Mouse (Mus musculus) midbrain, embryonic 15.5 days (tissue): ENCODE data around the gene Acod1. TPM values are rescaled to one million over a fixed set of nuclear protein-coding genes. Genes with fewer than 3 reads are reported as not detected.
A peak's percentile ranks its signal among the peaks of the same experiment; 100 is the strongest.

ENCODE experiments used
- ATAC-seq: fragments of 200-750 bp; cut with Nextera tagmentation; replicated peaks from 2 replicates; pipeline ENCODE4 v1.8.0; 2017; ENCODE audit warnings: moderate TSS enrichment
- H3K27ac ChIP-seq: fragments of 300-500 bp; sonication (generic); 2 replicates; pipeline ENCODE4 v1.5.1; 2015; ENCODE audit warnings: mild to moderate bottlenecking, inconsistent platforms
- H3K27me3 ChIP-seq: fragments of 300-500 bp; sonication (generic); replicated peaks from 2 replicates; pipeline ENCODE4 v1.6.1; 2015; ENCODE audit warnings: inconsistent platforms
- H3K36me3 ChIP-seq: fragments of 300-500 bp; sonication (generic); replicated peaks from 2 replicates; pipeline ENCODE4 v1.6.1; 2015; ENCODE audit warnings: inconsistent platforms
- H3K4me1 ChIP-seq: fragments of 300-500 bp; sonication (generic); 2 replicates; pipeline ENCODE4 v1.6.1; 2015; ENCODE audit warnings: inconsistent platforms
- H3K4me2 ChIP-seq: fragments of 300-500 bp; sonication (generic); 2 replicates; pipeline ENCODE4 v1.6.1; 2015; ENCODE audit warnings: inconsistent platforms, mild to moderate bottlenecking, moderate library complexity
- H3K4me3 ChIP-seq: fragments of 300-500 bp; sonication (generic); 2 replicates; pipeline ENCODE4 v1.5.1; 2015; ENCODE audit warnings: mild to moderate bottlenecking, inconsistent platforms
- H3K9ac ChIP-seq: fragments of 300-500 bp; sonication (generic); 2 replicates; pipeline ENCODE4 v1.6.1; 2015; ENCODE audit warnings: mild to moderate bottlenecking, inconsistent platforms
- H3K9me3 ChIP-seq: fragments of 300-500 bp; sonication (generic); 2 replicates; pipeline ENCODE4 v1.6.1; 2016; ENCODE audit warnings: inconsistent platforms
- WGBS: fragments of 180-500 bp; shearing (Covaris S2); methylation state at CpG from one replicate; pipeline ENCODE4 v1.1.7; 2015; ENCODE audit warnings: mixed read lengths; 5-methylcytosine and 5-hydroxymethylcytosine counted together
- polyA plus RNA-seq: library from polyadenylated mRNA; unstranded; fragments of >200 nt; fragmentation: Nextera tagmentation; extraction: Ambion mirVana; gene quantifications from 2 replicates; pipeline ENCODE4 v1.2.1, GENCODE M21; 2015

Acod1 gene
- polyA plus RNA-seq, 1 experiment from 2014 or later: not detected

DNA sequence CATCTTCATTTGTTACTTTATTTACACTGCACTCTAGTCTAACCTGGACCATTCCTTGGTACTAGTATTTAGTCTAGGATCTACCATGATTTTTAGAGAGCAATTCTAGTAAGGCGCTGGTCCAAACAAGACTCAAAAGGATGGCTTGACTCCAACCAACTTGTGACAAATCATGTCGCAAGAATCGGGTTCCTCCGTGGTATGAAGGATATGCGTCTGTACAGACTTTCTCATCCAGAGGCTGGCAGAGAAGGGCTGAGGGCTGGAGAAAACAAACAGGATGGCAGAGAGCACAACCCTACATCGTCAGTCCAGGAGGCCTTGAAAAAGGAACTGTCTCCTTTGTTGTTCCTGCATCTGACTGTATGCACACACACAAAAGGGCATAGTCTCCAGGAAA, 49.8 kb downstream of the Acod1 start:
- Histone ChIP-seq H3K4me1 (peaks cover 31% of the 10 kb centered on the region), H3K27me3 (no peaks in the 10 kb centered on the region), H3K9me3 (no peaks in the 10 kb centered on the region), H3K36me3 (no peaks in the 10 kb centered on the region), H3K4me2 (0 out of 2 replicates have a peak overlapping the region, but pooled peaks have one; percentile 8), H3K9ac (no peak overlapping the region), H3K4me3 (no peak overlapping the region), H3K27ac (no peak overlapping the region)
- no peak for ATAC-seq
- 83% methylated on average over 6 of the region's 6 CpGs for WGBS

DNA sequence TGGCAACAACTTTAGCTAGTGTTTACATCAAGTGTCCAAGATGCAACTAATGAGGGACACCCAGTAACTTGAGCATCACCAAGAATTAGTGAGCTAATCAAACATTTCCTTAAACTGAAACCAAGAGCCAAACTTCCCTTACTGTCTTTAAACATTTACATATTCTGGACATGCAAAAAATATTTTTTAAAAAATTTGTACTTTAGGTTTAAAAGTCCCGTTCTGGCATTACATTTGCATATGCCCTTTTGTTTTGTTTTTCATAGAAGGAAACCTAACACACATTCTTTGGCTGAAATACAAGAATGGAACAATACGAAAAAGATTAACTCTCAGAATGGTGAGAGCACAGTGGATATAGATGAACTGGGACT, 51.4 kb downstream of the Acod1 start:
- Histone ChIP-seq H3K4me3 (peak overlapping the region; percentile 97), H3K4me1 (peaks cover 31% of the 10 kb centered on the region), H3K4me2 (peak overlapping the region; percentile 83), H3K9me3 (no peaks in the 10 kb centered on the region), H3K27me3 (no peaks in the 10 kb centered on the region), H3K9ac (peak overlapping the region; percentile 98), H3K36me3 (no peaks in the 10 kb centered on the region), H3K27ac (peak overlapping the region; percentile 98)
- WGBS: 1% methylated on average over 2 of the region's 2 CpGs
- ATAC-seq: no peak

DNA sequence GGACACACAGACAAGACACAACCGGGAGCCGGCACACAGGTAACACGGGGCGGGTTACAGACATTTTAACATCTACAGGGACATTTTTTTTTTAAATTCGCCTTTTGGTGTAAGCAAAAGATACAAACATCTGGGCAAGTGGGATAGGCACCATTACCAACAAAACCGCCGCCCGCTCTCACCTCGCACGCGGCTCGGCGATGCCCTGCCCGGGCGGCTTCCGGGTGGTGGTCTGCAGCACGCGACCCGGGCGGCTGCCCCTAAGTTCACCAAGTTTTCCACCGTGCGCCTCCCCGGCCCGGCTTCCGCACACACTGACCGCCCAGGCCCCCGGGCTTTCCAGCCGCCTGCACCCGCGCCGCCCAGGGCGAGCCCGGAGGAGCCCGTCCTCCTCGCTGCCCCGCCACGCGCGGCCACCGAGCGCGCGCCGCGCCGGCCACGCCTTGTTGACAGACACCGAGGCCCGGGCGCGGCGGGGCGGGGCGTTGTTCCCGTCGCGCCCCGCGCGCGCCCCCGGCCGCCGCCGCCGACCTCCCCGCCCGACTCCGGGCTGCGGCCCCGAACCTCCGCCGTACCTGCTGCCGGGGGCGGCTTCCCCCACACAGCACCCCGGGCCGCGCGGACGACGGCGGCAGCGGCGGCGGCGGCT, 51.9 kb downstream of the Acod1 start:
- Histone ChIP-seq H3K9me3 (no peaks in the 10 kb centered on the region), H3K27me3 (no peaks in the 10 kb centered on the region), H3K4me3 (peak overlapping the region; percentile 97), H3K4me1 (peaks cover 30% of the 10 kb centered on the region), H3K36me3 (no peaks in the 10 kb centered on the region), H3K9ac (peak overlapping the region; percentile 98), H3K27ac (peak overlapping the region; percentile 98), H3K4me2 (peak overlapping the region; percentile 83)
- ATAC-seq: peak; percentile 87
- 2% methylated on average over 69 of the region's 86 CpGs for WGBS

DNA sequence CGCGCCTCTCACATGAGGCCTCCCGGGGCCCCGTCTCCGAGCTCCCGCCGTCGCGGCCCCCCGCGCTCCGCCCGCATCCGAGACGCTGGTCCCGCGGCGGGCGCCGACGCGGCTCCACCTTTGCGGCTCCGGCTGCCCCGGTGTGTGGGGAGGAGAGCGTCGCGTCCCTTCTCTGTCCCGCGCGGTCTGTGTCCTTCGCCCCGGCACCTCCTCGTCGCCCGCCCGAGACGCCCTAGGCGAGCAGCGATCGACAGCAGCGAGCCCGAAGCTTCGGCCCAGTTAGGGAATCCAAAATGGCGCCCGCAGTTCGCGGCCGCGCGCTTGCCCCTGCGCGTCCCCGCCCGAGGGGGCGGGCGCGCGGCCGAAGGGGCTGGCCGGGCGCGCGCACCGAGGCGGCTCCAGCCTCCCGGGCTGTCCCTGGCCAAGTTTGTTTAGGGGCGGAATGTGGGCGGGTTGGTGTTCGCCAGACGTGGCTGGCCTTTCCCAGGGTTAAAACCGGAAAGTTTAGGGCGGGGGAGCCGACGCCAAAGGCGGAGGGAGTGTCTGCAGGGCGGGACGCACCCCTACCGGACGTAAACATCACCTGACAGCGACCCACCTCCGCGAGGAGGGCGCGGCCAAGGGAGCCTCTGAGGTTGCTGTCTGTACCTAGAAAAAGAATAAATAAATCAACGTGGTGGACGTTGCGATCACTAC, 52.6 kb downstream of the Acod1 start, which contains the start of gene Fbxl3:
Gene Fbxl3 (minus strand): TSS at position 329 of the 696 bp plus-strand sequence.
- H3K27ac ChIP-seq: peak within 1 kb of the TSS; percentile 98
- no peaks in the 10 kb centered on the region for H3K9me3 ChIP-seq
- H3K4me3 ChIP-seq: peak within 1 kb of the TSS; percentile 97
- H3K4me2 ChIP-seq: peak within 1 kb of the TSS; percentile 83
- no peaks in the 10 kb centered on the region for H3K36me3 ChIP-seq
- H3K4me1 ChIP-seq: peaks cover 28% of the 10 kb centered on the region
- ATAC-seq: peak; percentile 85
- no peaks in the 10 kb centered on the region for H3K27me3 ChIP-seq
- peak within 1 kb of the TSS; percentile 98 for H3K9ac ChIP-seq
- under 1% methylated on average over 88 of the region's 88 CpGs for WGBS

DNA sequence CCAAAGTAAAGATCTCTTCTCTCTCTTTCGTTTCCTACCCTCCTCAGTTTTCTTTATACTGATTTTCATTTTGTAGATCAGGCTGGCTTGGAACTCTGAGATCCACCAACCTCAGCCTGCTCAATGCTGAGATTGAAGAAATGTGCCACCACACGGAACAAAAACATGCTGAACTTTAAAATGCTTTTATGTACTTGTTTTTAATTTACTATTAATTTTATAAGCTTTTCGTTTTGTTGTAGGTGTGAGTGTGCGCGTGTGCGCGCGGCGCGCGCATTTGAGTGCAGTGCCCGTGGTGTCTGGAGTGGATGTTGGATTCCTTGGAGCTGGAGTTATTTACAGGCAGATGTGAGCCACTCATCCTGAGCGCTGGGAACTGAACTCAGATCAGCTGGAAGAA, 53.5 kb downstream of the Acod1 start:
- WGBS: 83% methylated on average over 13 of the region's 13 CpGs
- Histone ChIP-seq H3K9me3 (no peaks in the 10 kb centered on the region), H3K4me1 (peaks cover 24% of the 10 kb centered on the region), H3K4me3 (no peak overlapping the region), H3K9ac (no peak overlapping the region), H3K4me2 (no peak overlapping the region), H3K27ac (no peak overlapping the region), H3K36me3 (no peaks in the 10 kb centered on the region), H3K27me3 (no peaks in the 10 kb centered on the region)
- ATAC-seq: no peak

DNA sequence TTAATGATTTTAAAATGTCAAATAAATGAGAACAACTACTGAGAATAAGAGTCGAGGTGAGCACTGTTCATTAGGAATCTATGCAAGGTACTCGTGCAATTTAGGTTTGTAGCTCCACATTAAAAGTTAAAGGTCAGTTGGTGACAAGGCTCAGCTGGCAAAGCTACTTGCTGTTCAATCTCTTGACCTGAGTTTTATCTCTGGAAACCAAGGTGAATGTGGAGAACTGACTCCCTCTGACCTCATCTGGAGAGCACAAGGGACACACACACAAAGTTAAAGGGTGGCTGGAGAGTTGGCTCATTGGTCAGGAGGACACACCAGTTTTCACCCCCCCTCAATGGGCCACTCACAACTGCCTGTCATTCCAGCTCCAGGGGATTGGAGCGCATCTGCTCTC, 54.4 kb downstream of the Acod1 start:
- no peaks in the 10 kb centered on the region for H3K9me3 ChIP-seq
- H3K4me1 ChIP-seq: peaks cover 17% of the 10 kb centered on the region
- H3K36me3 ChIP-seq: no peaks in the 10 kb centered on the region
- H3K9ac ChIP-seq: no peak overlapping the region
- ATAC-seq: no peak
- no peak overlapping the region for H3K4me2 ChIP-seq
- no peaks in the 10 kb centered on the region for H3K27me3 ChIP-seq
- H3K27ac ChIP-seq: no peak overlapping the region
- no peak overlapping the region for H3K4me3 ChIP-seq
- 78% methylated on average over 3 of the region's 3 CpGs for WGBS

DNA sequence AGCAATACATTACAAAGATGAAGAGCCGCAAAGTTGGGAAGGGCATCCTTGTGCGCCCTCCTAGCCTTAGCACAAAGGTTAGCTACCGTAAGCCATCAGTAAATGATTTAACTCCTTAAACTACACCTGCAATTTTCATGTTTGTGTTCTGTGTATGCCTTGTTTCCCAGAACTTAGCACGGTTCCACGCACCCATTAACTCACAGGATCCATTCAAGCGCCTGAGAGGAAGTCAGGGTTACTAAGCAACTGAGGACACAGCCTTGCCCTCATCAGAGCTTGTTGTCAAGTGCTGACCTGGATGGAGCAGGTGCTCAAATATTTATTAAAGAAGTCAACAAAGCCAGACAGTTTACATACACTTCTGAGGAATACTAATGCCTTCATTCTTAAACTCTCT, 55.5 kb downstream of the Acod1 start:
- ATAC-seq: no peak
- 64% methylated on average over 6 of the region's 6 CpGs for WGBS
- Histone ChIP-seq H3K9ac (no peak overlapping the region), H3K27ac (no peak overlapping the region), H3K4me2 (no peak overlapping the region), H3K36me3 (no peaks in the 10 kb centered on the region), H3K9me3 (no peaks in the 10 kb centered on the region), H3K27me3 (no peaks in the 10 kb centered on the region), H3K4me1 (peaks cover 7% of the 10 kb centered on the region), H3K4me3 (no peak overlapping the region)

DNA sequence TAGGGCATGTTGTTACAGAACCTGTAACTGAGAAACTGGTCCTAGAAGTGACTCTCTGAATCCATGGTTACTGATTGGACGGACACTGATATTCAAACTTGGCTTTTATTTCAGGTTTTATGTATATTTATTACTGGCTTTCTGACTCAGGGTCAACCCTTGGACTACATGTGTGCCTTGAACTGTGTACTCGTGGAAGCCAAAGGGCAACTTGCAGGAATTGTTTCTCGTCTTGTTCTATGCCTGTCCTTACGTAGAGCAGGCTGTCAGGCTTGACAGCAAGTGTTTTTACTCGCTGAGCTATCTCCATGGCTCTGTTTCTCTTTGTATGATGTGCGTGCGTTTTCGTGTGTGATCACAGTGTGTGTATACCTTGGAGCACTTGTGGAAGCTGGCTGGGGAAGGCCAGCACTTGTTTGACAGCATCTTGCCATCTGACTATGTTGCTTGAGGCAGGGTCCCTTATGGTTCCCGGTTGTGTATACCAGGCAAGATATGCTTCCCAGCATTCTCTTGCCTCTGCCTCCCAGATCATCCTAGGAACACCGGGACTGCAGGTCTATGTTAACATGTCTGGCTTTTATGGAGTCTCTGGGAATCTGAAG, 56.1 kb downstream of the Acod1 start:
- Histone ChIP-seq H3K9me3 (no peaks in the 10 kb centered on the region), H3K36me3 (no peaks in the 10 kb centered on the region), H3K27ac (no peak overlapping the region), H3K4me2 (no peak overlapping the region), H3K27me3 (no peaks in the 10 kb centered on the region), H3K4me3 (no peak overlapping the region), H3K9ac (no peak overlapping the region), H3K4me1 (peaks cover 3% of the 10 kb centered on the region)
- no peak for ATAC-seq
- 80% methylated on average over 10 of the region's 10 CpGs for WGBS

Other genes with a start within 250 kb of the Acod1 start
- 13.8 and 14.7 TPM in 2 replicates for gene Kctd12, start 64.3 kb upstream of the Acod1 start, polyA plus RNA-seq
- 11.6 and 12.1 TPM in 2 replicates for gene Cln5, start 23.2 kb downstream of the Acod1 start, polyA plus RNA-seq
- 21.4 and 22.0 TPM in 2 replicates for gene Fbxl3, start 52.6 kb downstream of the Acod1 start, polyA plus RNA-seq